Mouse (Mus musculus): ENCODE results near the gene Gm21974. TPM values are rescaled to one million over a fixed set of nuclear protein-coding genes. Genes with fewer than 3 reads are reported as not detected.

Gene Gm21974
- polyA plus RNA-seq, 2 experiments = not detected

- 5% methylated on average over 38 of the region's 38 CpGs for WGBS
- Histone ChIP-seq H3K27me3 (ENCODE audit: control insufficient read depth, insufficient read depth, low read length) (no peaks in the 10 kb centered on the region), H3K36me3 (ENCODE audit: control insufficient read depth, insufficient read depth, low read length) (peaks cover 43% of the 10 kb centered on the region), H3K9me3 (ENCODE audit: control insufficient read depth, low read length) (no peaks in the 10 kb centered on the region), H3K9ac (ENCODE audit: low read depth, low read length, severe bottlenecking) (peak within 1 kb of the TSS; percentile 80), H3K4me1 (ENCODE audit: control insufficient read depth, insufficient read depth, low read length) (peaks cover 5% of the 10 kb centered on the region; the same call in 1 of the 2 replicates), H3K4me2 (replicated peaks; ENCODE audit: low read depth, low read length, severe bottlenecking) (peak within 1 kb of the TSS; percentile 85), H3K27ac (replicated peaks; ENCODE audit: low read depth, low read length) (peak within 1 kb of the TSS; percentile 87), H3K4me3 (replicated peaks; ENCODE audit: low read length) (peak within 1 kb of the TSS; percentile 78)
- peak; percentile 92; the same call in 1 of the 2 replicates for TF ChIP-seq POLR2A (IDR thresholded peaks at IDR 0.05; ENCODE audit: borderline replicate concordance, extremely low read depth, insufficient read depth, insufficient read length)
- ATAC-seq (ENCODE audit: low FRiP score, low read depth) (peak; percentile 89), DNase-seq (ENCODE audit: low spot score) (peak; percentile 90)
Observed at GRCm38 (mm10) chr7:127903971-127904796, 8.9 kb upstream of the Gm21974 start, which contains the start of gene Bckdk. TSS of gene Bckdk (plus strand) at chr7:127904082.

GRCm38 (mm10) chr7:127901772-127902171 lies 6.5 kb upstream of the Gm21974 start:
- H3K9me3 ChIP-seq (ENCODE audit: control insufficient read depth, low read length) = no peaks in the 10 kb centered on the region
- WGBS = 77% methylated on average over 2 of the region's 2 CpGs
- no peaks in the 10 kb centered on the region for H3K27me3 ChIP-seq (ENCODE audit: control insufficient read depth, insufficient read depth, low read length)
- peaks cover 19% of the 10 kb centered on the region for H3K36me3 ChIP-seq (ENCODE audit: control insufficient read depth, insufficient read depth, low read length)
- peaks cover 5% of the 10 kb centered on the region; the same call in 1 of the 2 replicates for H3K4me1 ChIP-seq (ENCODE audit: control insufficient read depth, insufficient read depth, low read length)
- ATAC-seq (ENCODE audit: low FRiP score, low read depth) (no peak), DNase-seq (ENCODE audit: low spot score) (no peak)
- no peak for TF ChIP-seq POLR2A (IDR thresholded peaks at IDR 0.05; ENCODE audit: borderline replicate concordance, extremely low read depth, insufficient read depth, insufficient read length)
- H3K4me3 ChIP-seq (replicated peaks; ENCODE audit: low read length) = no peak overlapping the region
- no peak overlapping the region for H3K4me2 ChIP-seq (replicated peaks; ENCODE audit: low read depth, low read length, severe bottlenecking)
- H3K27ac ChIP-seq (replicated peaks; ENCODE audit: low read depth, low read length) = no peak overlapping the region
- no peak overlapping the region for H3K9ac ChIP-seq (ENCODE audit: low read depth, low read length, severe bottlenecking)

DNA sequence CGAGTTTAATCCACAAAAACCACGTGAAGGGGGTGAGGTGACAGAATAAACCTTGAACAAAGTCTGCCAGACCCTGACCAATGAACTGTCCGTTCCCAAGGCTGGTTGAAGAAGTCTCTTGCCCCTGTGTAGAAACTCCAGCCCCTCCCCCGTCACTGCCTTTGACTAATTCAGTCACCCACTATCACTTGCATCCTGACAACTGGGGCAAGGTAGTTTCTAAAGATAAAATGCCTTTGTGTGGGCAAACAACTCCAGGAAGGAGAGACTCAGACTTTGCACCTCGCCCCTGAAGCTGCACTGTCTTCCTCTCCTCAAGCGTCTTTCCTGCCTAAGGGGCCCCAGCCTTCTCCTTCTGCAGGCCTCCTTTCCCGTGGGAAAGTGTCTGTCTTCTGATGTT lies 4.7 kb upstream of the Gm21974 start:
- Histone ChIP-seq H3K9ac (ENCODE audit: low read depth, low read length, severe bottlenecking) (no peak overlapping the region), H3K36me3 (ENCODE audit: control insufficient read depth, insufficient read depth, low read length) (peaks cover 1% of the 10 kb centered on the region; the same call in 1 of the 2 replicates), H3K27me3 (ENCODE audit: control insufficient read depth, insufficient read depth, low read length) (no peaks in the 10 kb centered on the region), H3K27ac (replicated peaks; ENCODE audit: low read depth, low read length) (no peak overlapping the region), H3K9me3 (ENCODE audit: control insufficient read depth, low read length) (no peaks in the 10 kb centered on the region), H3K4me2 (replicated peaks; ENCODE audit: low read depth, low read length, severe bottlenecking) (no peak overlapping the region), H3K4me1 (ENCODE audit: control insufficient read depth, insufficient read depth, low read length) (peaks cover 5% of the 10 kb centered on the region; the same call in 1 of the 2 replicates), H3K4me3 (replicated peaks; ENCODE audit: low read length) (no peak overlapping the region)
- ATAC-seq (ENCODE audit: low FRiP score, low read depth) (no peak), DNase-seq (ENCODE audit: low spot score) (no peak)
- 49% methylated on average over 7 of the region's 7 CpGs for WGBS
- no peak for TF ChIP-seq POLR2A (IDR thresholded peaks at IDR 0.05; ENCODE audit: borderline replicate concordance, extremely low read depth, insufficient read depth, insufficient read length)

DNA sequence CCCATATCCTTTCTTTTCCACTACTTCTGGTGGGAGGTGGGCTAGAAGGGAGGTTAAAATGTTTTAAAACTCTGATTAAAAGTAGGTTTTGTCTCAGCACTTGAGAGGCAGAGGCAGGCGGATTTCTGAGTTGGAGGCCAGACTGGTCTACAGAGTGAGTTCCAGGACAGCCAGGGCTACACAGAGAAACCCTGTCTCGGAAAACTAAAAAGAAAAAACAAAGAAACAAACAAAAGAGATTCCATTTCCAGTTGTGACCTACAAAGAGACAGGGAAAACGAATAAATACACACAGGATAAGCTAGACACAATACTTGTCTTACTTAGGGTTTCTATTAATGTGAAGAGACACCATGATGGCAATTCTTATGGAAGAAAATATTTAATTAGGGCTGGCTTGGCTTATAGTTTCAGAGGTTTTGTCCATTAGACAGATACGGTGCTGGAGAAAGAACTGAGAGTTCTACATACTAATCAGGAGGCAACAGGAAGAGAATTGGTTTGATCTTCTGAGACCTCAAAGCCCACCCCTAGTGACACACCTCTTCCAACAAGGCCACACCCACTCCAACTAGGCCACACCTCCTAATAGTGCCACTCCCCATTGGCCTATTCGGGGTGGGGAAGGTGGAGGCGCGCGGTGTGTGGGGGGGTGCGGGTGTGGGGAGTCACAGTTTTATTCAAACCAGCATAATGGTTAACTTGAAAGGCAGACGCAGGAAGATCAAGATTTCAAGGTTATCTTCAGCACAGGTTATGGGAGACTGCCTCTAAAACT lies 3.1 kb upstream of the Gm21974 start:
- Histone ChIP-seq H3K9ac (ENCODE audit: low read depth, low read length, severe bottlenecking) (no peak overlapping the region), H3K36me3 (ENCODE audit: control insufficient read depth, insufficient read depth, low read length) (peaks cover 6% of the 10 kb centered on the region; the same call in 1 of the 2 replicates), H3K27me3 (ENCODE audit: control insufficient read depth, insufficient read depth, low read length) (no peaks in the 10 kb centered on the region), H3K9me3 (ENCODE audit: control insufficient read depth, low read length) (no peaks in the 10 kb centered on the region), H3K4me3 (replicated peaks; ENCODE audit: low read length) (no peak overlapping the region), H3K27ac (replicated peaks; ENCODE audit: low read depth, low read length) (no peak overlapping the region), H3K4me2 (replicated peaks; ENCODE audit: low read depth, low read length, severe bottlenecking) (no peak overlapping the region), H3K4me1 (ENCODE audit: control insufficient read depth, insufficient read depth, low read length) (peaks cover 4% of the 10 kb centered on the region)
- DNase-seq (ENCODE audit: low spot score) = no peak
- no peak for ATAC-seq (ENCODE audit: low FRiP score, low read depth)
- 40% methylated on average over 10 of the region's 10 CpGs for WGBS
- no peak for TF ChIP-seq POLR2A (IDR thresholded peaks at IDR 0.05; ENCODE audit: borderline replicate concordance, extremely low read depth, insufficient read depth, insufficient read length)

GRCm38 (mm10) chr7:127897542-127897941 lies 2.3 kb upstream of the Gm21974 start:
- Histone ChIP-seq H3K9ac (ENCODE audit: low read depth, low read length, severe bottlenecking) (no peak overlapping the region), H3K27ac (replicated peaks; ENCODE audit: low read depth, low read length) (no peak overlapping the region), H3K4me2 (replicated peaks; ENCODE audit: low read depth, low read length, severe bottlenecking) (no peak overlapping the region), H3K36me3 (ENCODE audit: control insufficient read depth, insufficient read depth, low read length) (peaks cover 14% of the 10 kb centered on the region), H3K4me3 (replicated peaks; ENCODE audit: low read length) (no peak overlapping the region), H3K4me1 (ENCODE audit: control insufficient read depth, insufficient read depth, low read length) (peaks cover 4% of the 10 kb centered on the region), H3K9me3 (ENCODE audit: control insufficient read depth, low read length) (no peaks in the 10 kb centered on the region), H3K27me3 (ENCODE audit: control insufficient read depth, insufficient read depth, low read length) (no peaks in the 10 kb centered on the region)
- TF ChIP-seq POLR2A (IDR thresholded peaks at IDR 0.05; ENCODE audit: borderline replicate concordance, extremely low read depth, insufficient read depth, insufficient read length) = no peak
- DNase-seq (ENCODE audit: low spot score) = no peak
- no peak for ATAC-seq (ENCODE audit: low FRiP score, low read depth)
- WGBS = 87% methylated on average over 7 of the region's 7 CpGs

All from limb, embryonic 14.5 days (tissue).